Mouse (Mus musculus) neural tube, embryonic 12.5 days (tissue): ENCODE measurements around the gene Nppa. TPM values are rescaled to one million over a fixed set of nuclear protein-coding genes. Genes with fewer than 3 reads are reported as not detected.
"Not testable (repeated sequence)": the region's sequence is repeated elsewhere in the genome, so short reads cannot be mapped to it uniquely, and the experiment has no call there.

Experiments
- ATAC-seq: fragments of 200-750 bp; cut with Nextera tagmentation; 2 replicates; pipeline ENCODE4 v1.8.0; 2017; ENCODE audit warnings: low read depth, mild to moderate bottlenecking, moderate TSS enrichment, moderate library complexity; ENCODE audit not compliant: low FRiP score
- H3K27ac ChIP-seq: fragments of 300-500 bp; sonication (generic); 2 replicates; pipeline ENCODE4 v1.5.1; 2016
- H3K27me3 ChIP-seq: fragments of 300-500 bp; sonication (generic); replicated peaks from 2 replicates; pipeline ENCODE4 v1.6.1; 2016; ENCODE audit warnings: mild to moderate bottlenecking
- H3K36me3 ChIP-seq: fragments of 300-500 bp; sonication (generic); 2 replicates; pipeline ENCODE4 v1.6.1; 2016; ENCODE audit warnings: mild to moderate bottlenecking
- H3K4me1 ChIP-seq: fragments of 300-500 bp; sonication (generic); 2 replicates; pipeline ENCODE4 v1.6.1; 2016
- H3K4me2 ChIP-seq: fragments of 300-500 bp; sonication (generic); replicated peaks from 2 replicates; pipeline ENCODE4 v1.6.1; 2016; ENCODE audit warnings: mild to moderate bottlenecking
- H3K4me3 ChIP-seq: fragments of 300-500 bp; sonication (generic); 2 replicates; pipeline ENCODE4 v1.5.1; 2016
- H3K9ac ChIP-seq: fragments of 300-500 bp; sonication (generic); 2 replicates; pipeline ENCODE4 v1.6.1; 2016; ENCODE audit warnings: mild to moderate bottlenecking
- H3K9me3 ChIP-seq: fragments of 300-500 bp; sonication (generic); 2 replicates; pipeline ENCODE4 v1.6.1; 2016; ENCODE audit warnings: mild to moderate bottlenecking
- WGBS: fragments of 180-500 bp; shearing (Covaris S2); methylation state at CpG from one replicate; pipeline ENCODE4 v1.1.7; 2016; 5-methylcytosine and 5-hydroxymethylcytosine counted together
- polyA plus RNA-seq: library from polyadenylated mRNA; unstranded; fragments of >200 nt; fragmentation: Nextera tagmentation; extraction: Ambion mirVana; gene quantifications from 2 replicates; pipeline ENCODE4 v1.2.1, GENCODE M21; 2016

Gene Nppa
- polyA plus RNA-seq, 1 experiment from 2014 or later, result 3.1 TPM

DNA sequence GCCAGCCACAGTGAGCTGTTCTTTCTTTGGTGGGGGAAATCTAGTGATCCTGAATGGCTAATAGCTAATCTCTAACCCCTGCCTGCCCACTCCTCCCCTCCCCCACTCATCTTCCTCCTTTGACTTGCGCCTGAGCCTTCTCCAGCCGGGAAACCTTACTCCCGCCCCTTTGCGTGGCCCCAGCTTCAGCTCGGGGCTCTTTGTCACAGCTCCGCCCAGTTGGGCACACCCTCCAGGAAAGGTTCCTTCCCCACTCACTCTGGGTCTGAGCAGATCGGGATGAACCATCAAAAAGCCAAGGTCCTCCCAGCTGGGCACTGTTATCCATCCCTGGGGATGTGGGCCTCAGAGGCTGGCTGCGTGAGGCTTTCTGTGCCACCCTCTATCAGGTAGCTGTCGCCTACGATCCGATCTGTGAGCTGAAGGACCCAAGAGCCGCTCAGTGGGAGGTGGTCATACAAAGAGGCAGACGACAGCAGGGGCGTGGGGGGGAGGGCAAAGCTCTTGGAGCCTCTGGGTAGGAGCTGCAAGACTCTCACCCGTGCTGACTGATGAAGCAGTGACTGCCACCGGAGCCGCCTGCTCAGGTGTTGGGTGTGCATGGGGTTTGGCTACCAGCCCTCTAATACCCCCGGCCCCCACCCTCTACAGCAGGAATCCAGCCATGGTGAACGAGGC, 40.5 kb downstream of the Nppa start:
- Histone ChIP-seq H3K4me3 (peak overlapping the region; percentile 45), H3K4me1 (peaks cover 49% of the 10 kb centered on the region), H3K27ac (peak overlapping the region; percentile 68), H3K9me3 (no peaks in the 10 kb centered on the region), H3K36me3 (peaks cover 31% of the 10 kb centered on the region), H3K9ac (peak overlapping the region; percentile 64), H3K4me2 (peak overlapping the region; percentile 89), H3K27me3 (no peaks in the 10 kb centered on the region)
- ATAC-seq, result peak; percentile 39
- WGBS, result under 1% methylated on average over 19 of the region's 19 CpGs

GRCm38 (mm10) chr4:148041611-148042191, 41.2 kb downstream of the Nppa start:
- H3K4me1 ChIP-seq, result peaks cover 49% of the 10 kb centered on the region
- 5% methylated on average over 16 of the region's 16 CpGs for WGBS

GRCm38 (mm10) chr4:148043327-148043726, 42.8 kb downstream of the Nppa start:
- WGBS, result 86% methylated on average over 7 of the region's 8 CpGs
- not testable (repeated sequence) for H3K27ac ChIP-seq, H3K9ac ChIP-seq, H3K27me3 ChIP-seq, H3K4me3 ChIP-seq, H3K9me3 ChIP-seq, ATAC-seq
- Histone ChIP-seq H3K4me1 (peaks cover 42% of the 10 kb centered on the region), H3K36me3 (peaks cover 36% of the 10 kb centered on the region), H3K4me2 (peak overlapping the region; percentile 89; the same call in 1 of the 2 replicates)

More at GRCm38 (mm10) chr4:148041611-148042191, 41.2 kb downstream of the Nppa start:
- H3K27ac ChIP-seq, result peak overlapping the region; percentile 68; the same call in 1 of the 2 replicates
- H3K9me3 ChIP-seq, result no peaks in the 10 kb centered on the region
- H3K36me3 ChIP-seq, result peaks cover 27% of the 10 kb centered on the region
- H3K4me3 ChIP-seq, result peak overlapping the region; percentile 45
- H3K4me2 ChIP-seq, result peak overlapping the region; percentile 89
- no peaks in the 10 kb centered on the region for H3K27me3 ChIP-seq
- peak overlapping the region; percentile 64 for H3K9ac ChIP-seq
- no peak for ATAC-seq

DNA sequence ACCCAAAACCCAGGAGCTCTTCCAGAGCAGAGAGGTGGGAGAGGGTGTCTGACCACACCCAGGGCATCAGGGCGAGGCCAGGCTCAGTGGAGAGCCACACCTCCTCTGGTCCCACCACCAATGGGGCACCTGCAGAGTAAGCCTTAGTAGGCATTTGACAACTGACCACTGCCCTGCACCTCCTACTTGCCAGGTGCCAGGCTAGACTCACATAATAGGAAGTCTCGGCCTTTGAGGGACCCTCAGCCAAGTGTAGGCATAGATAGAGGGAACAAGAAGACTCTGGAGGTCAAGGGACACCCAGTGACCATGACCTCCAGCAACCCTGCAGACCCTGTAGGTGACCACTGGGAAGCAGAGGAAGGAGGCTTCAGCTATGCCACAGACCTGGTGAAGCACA, 43.6 kb downstream of the Nppa start:
- Histone ChIP-seq H3K27ac (no peak overlapping the region), H3K4me3 (no peak overlapping the region), H3K9me3 (no peaks in the 10 kb centered on the region), H3K4me1 (peaks cover 42% of the 10 kb centered on the region), H3K27me3 (no peaks in the 10 kb centered on the region), H3K4me2 (no peak overlapping the region), H3K9ac (no peak overlapping the region), H3K36me3 (peaks cover 44% of the 10 kb centered on the region)
- 84% methylated on average over 2 of the region's 2 CpGs for WGBS
- no peak for ATAC-seq

DNA sequence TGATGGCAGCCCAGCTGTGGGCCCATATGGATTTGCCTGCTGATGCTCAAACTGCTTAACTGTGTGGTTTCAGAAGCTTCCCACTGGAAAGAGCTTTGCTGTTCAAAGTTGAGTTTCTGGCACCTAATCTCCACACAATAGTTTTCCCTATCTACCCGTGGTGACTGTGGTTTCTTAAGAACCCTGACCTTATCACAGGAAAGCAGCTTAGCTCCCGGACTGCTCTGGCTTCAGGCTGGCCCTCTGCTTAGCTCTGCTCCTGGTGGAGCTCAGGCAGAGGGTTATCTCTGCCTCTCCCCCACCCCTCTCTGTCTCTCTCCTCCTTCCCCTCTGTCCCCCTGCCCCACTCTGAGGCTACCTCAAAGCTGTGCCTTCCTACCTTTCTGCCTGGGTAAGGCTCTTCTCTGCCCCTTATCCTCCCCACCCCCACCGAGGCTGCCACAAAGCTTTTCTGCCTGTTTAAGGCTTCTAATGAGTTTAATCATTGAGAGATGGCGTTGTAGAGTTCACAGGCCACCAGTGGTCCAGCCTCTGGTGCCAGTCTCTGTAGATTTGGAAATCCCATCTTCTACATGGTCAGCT, 46.0 kb downstream of the Nppa start:
- Histone ChIP-seq H3K4me1 (peaks cover 18% of the 10 kb centered on the region), H3K27me3 (no peaks in the 10 kb centered on the region), H3K9me3 (no peaks in the 10 kb centered on the region), H3K36me3 (peaks cover 67% of the 10 kb centered on the region), H3K9ac (no peak overlapping the region), H3K4me2 (no peak overlapping the region), H3K4me3 (no peak overlapping the region), H3K27ac (no peak overlapping the region)
- WGBS, result 80% methylated on average over 4 of the region's 4 CpGs
- no peak for ATAC-seq

- not testable (repeated sequence) for H3K4me3 ChIP-seq, H3K4me2 ChIP-seq, ATAC-seq, H3K4me1 ChIP-seq, H3K27me3 ChIP-seq, H3K9ac ChIP-seq, H3K27ac ChIP-seq, H3K9me3 ChIP-seq
- H3K36me3 ChIP-seq, result peaks cover 82% of the 10 kb centered on the region
- 95% methylated on average over 3 of the region's 3 CpGs for WGBS
These were observed 49.9 kb downstream of the Nppa start for GRCm38 (mm10) chr4:148050396-148050914.

GRCm38 (mm10) chr4:148051046-148051776, 50.7 kb downstream of the Nppa start:
- no peak for ATAC-seq
- Histone ChIP-seq H3K36me3 (peaks cover 86% of the 10 kb centered on the region), H3K4me1 (no peaks in the 10 kb centered on the region), H3K4me2 (no peak overlapping the region), H3K9me3 (no peaks in the 10 kb centered on the region), H3K27ac (no peak overlapping the region), H3K4me3 (no peak overlapping the region), H3K27me3 (no peaks in the 10 kb centered on the region), H3K9ac (no peak overlapping the region)
- 94% methylated on average over 13 of the region's 13 CpGs for WGBS

Other genes starting within 250 kb of the Nppa start
- 4.3 and 6.3 TPM in 2 replicates for gene Zfp984, start 190.9 kb upstream of the Nppa start, polyA plus RNA-seq
- 4.1 and 6.2 TPM in 2 replicates for gene Zfp933, start 152.4 kb upstream of the Nppa start, polyA plus RNA-seq
- gene Miip, start 131.9 kb upstream of the Nppa start, polyA plus RNA-seq, result 52.2 and 53.4 TPM in 2 replicates
- gene Fv1, start 131.7 kb upstream of the Nppa start, polyA plus RNA-seq, result 15.3 and 15.7 TPM in 2 replicates
- 65.1 and 67.1 TPM in 2 replicates for gene Mfn2, start 96.0 kb upstream of the Nppa start, polyA plus RNA-seq
- 33.9 and 35.4 TPM in 2 replicates for gene Plod1, start 64.0 kb upstream of the Nppa start, polyA plus RNA-seq
- 24.4 and 27.2 TPM in 2 replicates for gene 2510039O18Rik, start 59.8 kb upstream of the Nppa start, polyA plus RNA-seq
- gene Nppb, start 14.9 kb upstream of the Nppa start, polyA plus RNA-seq, result 0.45 TPM in 1 of 2 replicates, not detected in the other
- 26.6 and 29.1 TPM in 2 replicates for gene Clcn6, start 38.1 kb downstream of the Nppa start, polyA plus RNA-seq
- gene Mthfr, start 38.4 kb downstream of the Nppa start, polyA plus RNA-seq, result 27.8 and 30.7 TPM in 2 replicates
- gene Agtrap, start 87.3 kb downstream of the Nppa start, polyA plus RNA-seq, result 9.4 and 10.2 TPM in 2 replicates
- gene Mad2l2, start 129.7 kb downstream of the Nppa start, polyA plus RNA-seq, result 89.3 and 90.6 TPM in 2 replicates
- 11.8 and 12.4 TPM in 2 replicates for gene Draxin, start 130.0 kb downstream of the Nppa start, polyA plus RNA-seq
- 13.9 and 16.1 TPM in 2 replicates for gene Fbxo6, start 151.4 kb downstream of the Nppa start, polyA plus RNA-seq
- 79.5 and 82.3 TPM in 2 replicates for gene Fbxo44, start 159.8 kb downstream of the Nppa start, polyA plus RNA-seq
- 2.7 and 4.0 TPM in 2 replicates for gene Fbxo2, start 159.9 kb downstream of the Nppa start, polyA plus RNA-seq